Mouse (Mus musculus): ENCODE data around the gene Ier2. TPM values are rescaled to one million over a fixed set of nuclear protein-coding genes. Genes with fewer than 3 reads are reported as not detected.

The Ier2 gene
- polyA plus RNA-seq, 1 experiment from 2014 or later: 43.0 TPM

DNA sequence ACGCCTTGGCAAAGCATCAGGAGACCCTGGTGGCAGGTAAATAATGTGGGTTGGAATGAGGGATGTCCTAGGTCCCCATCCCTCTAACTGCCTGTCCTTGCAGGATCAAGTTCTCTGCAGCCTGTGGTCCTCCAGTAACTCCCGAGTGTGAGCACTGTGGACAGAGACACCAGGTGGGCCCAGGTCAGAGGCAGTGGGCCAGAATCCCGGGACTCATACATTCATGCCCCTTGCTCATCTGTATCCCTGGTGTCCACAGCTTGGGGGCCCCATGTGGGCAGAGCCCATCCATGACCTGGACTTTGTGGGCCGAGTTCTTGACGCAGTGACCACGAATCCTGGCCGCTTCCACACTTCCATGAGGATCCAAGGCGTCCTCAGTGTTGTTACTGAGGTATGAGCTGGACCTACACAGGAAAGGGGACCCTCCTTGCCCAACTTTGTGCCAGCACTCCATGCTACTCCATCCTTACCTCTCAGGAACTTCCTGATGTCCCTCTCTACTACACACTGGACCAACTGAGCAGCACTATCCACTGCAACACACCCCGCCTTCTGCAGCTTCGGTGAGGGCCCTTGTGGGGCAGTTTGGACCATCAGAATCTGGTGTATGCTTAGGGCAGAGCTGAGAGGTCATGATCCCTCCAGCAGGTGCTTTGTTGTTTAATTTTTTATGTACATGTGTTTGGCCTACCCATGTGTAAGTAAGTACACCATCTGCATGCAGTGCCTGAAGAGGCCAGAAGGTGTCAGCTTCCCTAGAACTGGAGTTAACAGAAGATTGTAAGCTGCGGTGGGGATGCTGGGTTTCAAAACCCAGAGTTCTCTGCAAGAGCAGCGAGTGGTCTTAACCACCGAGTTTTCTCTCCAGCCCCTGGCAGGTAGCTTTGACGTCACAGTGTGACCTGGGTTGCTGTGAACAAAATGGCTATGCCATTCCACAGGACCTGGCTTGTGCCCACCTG lies 34.8 kb upstream of the Ier2 start:
- Histone ChIP-seq H3K9ac (no peak overlapping the region), H3K36me3 (peaks cover 71% of the 10 kb centered on the region), H3K4me1 (peaks cover 40% of the 10 kb centered on the region), H3K27me3 (replicated peaks) (peaks cover 9% of the 10 kb centered on the region), H3K27ac (replicated peaks) (0 out of 2 replicates have a peak overlapping the region, but pooled peaks have one; percentile 93), H3K4me3 (no peak overlapping the region), H3K9me3 (no peaks in the 10 kb centered on the region), H3K4me2 (no peak overlapping the region)
- WGBS: 87% methylated on average over 14 of the region's 14 CpGs
- no peak for ATAC-seq (ENCODE audit: extremely low read depth, insufficient number of reproducible peaks, low FRiP score, low TSS enrichment)

DNA sequence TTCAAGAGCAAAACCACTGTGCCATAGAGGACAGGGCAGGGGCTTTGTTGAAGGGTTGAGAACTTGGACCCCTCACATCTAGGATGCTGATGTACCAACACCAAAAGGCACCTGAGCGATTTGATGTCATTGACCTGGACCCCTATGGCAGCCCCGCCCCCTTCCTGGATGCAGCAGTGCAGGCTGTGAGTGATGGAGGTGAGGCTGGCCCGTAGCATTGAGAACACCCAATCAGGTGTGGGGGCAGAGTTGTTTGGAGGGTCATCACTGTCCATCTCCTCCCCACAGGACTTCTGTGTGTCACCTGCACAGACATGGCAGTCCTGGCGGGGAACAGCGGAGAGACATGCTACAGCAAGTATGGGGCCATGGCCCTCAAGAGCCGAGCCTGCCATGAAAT lies 32.5 kb upstream of the Ier2 start:
- Histone ChIP-seq H3K36me3 (peaks cover 90% of the 10 kb centered on the region), H3K4me2 (no peak overlapping the region), H3K4me3 (no peak overlapping the region), H3K4me1 (peaks cover 23% of the 10 kb centered on the region), H3K27me3 (replicated peaks) (no peaks in the 10 kb centered on the region), H3K27ac (replicated peaks) (no peak overlapping the region), H3K9me3 (no peaks in the 10 kb centered on the region), H3K9ac (no peak overlapping the region)
- WGBS: 90% methylated on average over 6 of the region's 6 CpGs
- no peak for ATAC-seq (ENCODE audit: extremely low read depth, insufficient number of reproducible peaks, low FRiP score, low TSS enrichment)

DNA sequence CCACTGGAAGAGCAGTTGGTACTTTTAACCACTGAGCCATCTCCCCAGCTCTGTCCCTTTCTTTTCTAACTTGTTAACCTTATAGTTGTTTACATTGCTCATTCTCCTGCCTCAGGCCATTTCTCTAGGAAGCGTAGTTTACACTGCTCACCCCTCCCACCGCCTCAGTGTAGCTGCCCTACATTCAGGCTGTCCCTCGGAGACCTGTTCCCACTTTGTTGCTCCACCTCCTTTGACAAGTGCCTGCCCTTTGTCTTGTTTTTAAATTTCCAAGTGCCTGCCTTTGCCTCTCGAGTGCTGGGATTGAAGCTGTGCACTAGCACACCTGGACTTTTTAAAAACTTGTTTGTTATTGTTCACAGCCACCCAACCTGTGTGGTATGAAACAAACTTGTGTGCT lies 30.7 kb upstream of the Ier2 start:
- ATAC-seq (ENCODE audit: extremely low read depth, insufficient number of reproducible peaks, low FRiP score, low TSS enrichment): no peak
- H3K27me3 ChIP-seq (replicated peaks): no peaks in the 10 kb centered on the region
- no peak overlapping the region for H3K27ac ChIP-seq (replicated peaks)
- no peak overlapping the region for H3K4me2 ChIP-seq
- H3K4me1 ChIP-seq: peaks cover 21% of the 10 kb centered on the region
- H3K36me3 ChIP-seq: peaks cover 76% of the 10 kb centered on the region
- H3K9ac ChIP-seq: no peak overlapping the region
- H3K4me3 ChIP-seq: no peak overlapping the region
- H3K9me3 ChIP-seq: no peaks in the 10 kb centered on the region
- WGBS: 67% methylated on average over 4 of the region's 4 CpGs

DNA sequence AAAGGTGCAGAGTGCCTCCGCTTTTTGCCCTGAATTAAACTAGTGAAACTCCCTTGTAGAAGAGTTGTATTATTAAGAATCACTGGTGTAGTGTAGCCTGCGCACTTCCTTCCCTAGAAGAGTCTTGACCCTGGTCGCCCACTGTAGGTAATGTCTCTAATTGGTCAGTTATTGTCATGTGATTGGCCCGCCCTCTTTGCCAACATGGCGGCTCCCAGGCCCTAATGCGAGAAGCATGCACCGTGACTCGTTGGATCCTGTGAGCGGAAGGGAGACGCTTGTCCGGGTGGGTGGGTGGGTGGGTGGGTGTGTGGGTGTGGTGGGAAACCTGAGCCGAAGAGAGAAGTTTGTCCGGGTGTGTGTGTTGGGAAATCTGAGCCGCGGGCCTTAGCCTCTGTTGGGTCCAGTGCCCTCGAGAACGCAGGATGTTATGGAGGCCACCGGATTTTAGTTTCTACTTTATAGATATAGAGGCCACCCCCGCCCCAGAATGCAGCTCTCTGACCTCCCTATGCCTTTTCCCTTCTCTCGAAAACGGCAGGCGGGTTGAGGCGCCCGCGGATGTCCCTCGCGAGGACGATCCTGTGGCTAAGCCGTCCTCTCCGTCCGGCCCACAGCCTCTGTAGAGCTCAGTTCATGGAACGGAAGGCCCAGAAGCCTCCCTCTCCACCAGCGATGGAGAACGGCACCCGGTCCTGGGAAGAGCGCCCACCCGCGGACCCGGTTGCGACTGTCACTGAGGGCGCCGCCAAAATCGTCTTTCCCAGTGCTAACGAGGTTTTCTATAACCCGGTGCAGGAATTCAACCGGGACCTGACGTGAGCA lies 26.7 kb upstream of the Ier2 start:
- H3K9ac ChIP-seq: peak overlapping the region; percentile 92
- under 1% methylated on average over 47 of the region's 47 CpGs for WGBS
- H3K9me3 ChIP-seq: no peaks in the 10 kb centered on the region
- peak overlapping the region; percentile 82 for H3K4me2 ChIP-seq
- peaks cover 37% of the 10 kb centered on the region for H3K36me3 ChIP-seq
- peak overlapping the region; percentile 90 for H3K4me3 ChIP-seq
- no peaks in the 10 kb centered on the region for H3K27me3 ChIP-seq (replicated peaks)
- ATAC-seq (ENCODE audit: extremely low read depth, insufficient number of reproducible peaks, low FRiP score, low TSS enrichment): peak; percentile 62; the same call in 1 of the 2 replicates
- peaks cover 45% of the 10 kb centered on the region for H3K4me1 ChIP-seq
- peak overlapping the region; percentile 77 for H3K27ac ChIP-seq (replicated peaks)

DNA sequence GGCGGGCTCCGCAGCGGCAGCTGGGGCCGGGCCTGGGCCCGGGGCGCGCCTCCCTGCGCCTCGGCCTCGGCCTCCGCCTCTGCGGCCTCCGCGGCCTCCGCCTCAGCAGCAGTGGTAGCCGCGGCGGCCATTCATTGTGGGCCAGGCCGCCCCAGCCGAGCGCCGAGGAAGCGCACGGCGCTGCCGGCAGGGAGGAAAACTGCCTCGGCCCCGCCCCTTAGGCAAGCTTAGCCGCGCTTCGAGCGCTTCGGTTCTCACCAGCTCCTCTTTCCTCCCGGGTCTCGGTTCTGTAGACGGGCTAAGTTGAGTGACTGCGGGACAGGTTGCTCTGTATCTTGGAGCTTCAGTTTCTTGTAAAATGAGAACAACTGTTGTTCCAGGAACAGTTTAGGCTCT lies 25.1 kb upstream of the Ier2 start, which contains the start of gene Nacc1:
Nacc1 (minus strand) TSS at position 158 of the 396 bp plus-strand sequence.
- Histone ChIP-seq H3K27me3 (replicated peaks) (no peaks in the 10 kb centered on the region), H3K27ac (replicated peaks) (peak within 1 kb of the TSS; percentile 96), H3K4me1 (peaks cover 53% of the 10 kb centered on the region), H3K4me3 (peak within 1 kb of the TSS; percentile 100), H3K9me3 (no peaks in the 10 kb centered on the region), H3K36me3 (peaks cover 34% of the 10 kb centered on the region), H3K9ac (peak within 1 kb of the TSS; percentile 100), H3K4me2 (peak within 1 kb of the TSS; percentile 82)
- 1% methylated on average over 35 of the region's 37 CpGs for WGBS
- peak; percentile 72 for ATAC-seq (ENCODE audit: extremely low read depth, insufficient number of reproducible peaks, low FRiP score, low TSS enrichment)

DNA sequence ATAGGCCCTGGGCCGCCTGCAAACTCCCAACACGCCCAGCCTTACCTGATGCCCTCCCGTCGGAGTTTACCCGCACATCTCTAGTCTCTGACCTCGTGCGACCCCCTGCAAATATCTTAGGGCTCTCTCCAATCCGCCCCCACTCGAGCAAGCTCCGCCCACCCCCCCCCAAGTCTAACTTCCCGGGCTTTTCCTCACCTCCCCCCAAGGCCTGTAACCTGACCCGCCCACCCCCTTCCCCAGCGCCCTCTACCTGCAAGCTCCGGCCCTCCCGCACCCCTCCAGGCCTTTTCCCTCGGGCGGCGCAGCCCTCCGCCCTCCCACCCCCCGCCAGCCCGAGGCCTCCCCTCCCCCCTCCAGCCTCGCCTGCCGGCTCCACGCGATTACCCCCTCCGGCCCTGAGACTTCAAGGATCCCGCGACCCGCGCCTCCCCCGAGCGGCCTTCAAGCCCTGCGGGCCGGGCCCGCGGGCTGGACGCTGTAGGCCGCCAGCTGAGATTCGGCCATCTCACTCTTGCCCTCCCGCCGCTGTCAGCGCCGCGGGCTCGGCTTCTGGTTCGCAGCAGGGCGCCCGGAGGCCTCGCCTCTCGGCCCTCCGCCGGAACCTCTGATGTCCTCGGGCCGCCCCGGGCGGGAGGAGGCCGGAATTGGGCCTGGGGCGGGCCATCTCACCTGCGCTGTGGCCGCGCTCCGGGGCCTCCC lies 24.5 kb upstream of the Ier2 start:
- Histone ChIP-seq H3K27ac (replicated peaks) (peak overlapping the region; percentile 96), H3K36me3 (peaks cover 34% of the 10 kb centered on the region), H3K4me1 (peaks cover 59% of the 10 kb centered on the region), H3K9me3 (no peaks in the 10 kb centered on the region), H3K4me3 (peak overlapping the region; percentile 100), H3K4me2 (peak overlapping the region; percentile 82), H3K9ac (peak overlapping the region; percentile 100), H3K27me3 (replicated peaks) (no peaks in the 10 kb centered on the region)
- under 1% methylated on average over 58 of the region's 62 CpGs for WGBS
- ATAC-seq (ENCODE audit: extremely low read depth, insufficient number of reproducible peaks, low FRiP score, low TSS enrichment): peak; percentile 28

DNA sequence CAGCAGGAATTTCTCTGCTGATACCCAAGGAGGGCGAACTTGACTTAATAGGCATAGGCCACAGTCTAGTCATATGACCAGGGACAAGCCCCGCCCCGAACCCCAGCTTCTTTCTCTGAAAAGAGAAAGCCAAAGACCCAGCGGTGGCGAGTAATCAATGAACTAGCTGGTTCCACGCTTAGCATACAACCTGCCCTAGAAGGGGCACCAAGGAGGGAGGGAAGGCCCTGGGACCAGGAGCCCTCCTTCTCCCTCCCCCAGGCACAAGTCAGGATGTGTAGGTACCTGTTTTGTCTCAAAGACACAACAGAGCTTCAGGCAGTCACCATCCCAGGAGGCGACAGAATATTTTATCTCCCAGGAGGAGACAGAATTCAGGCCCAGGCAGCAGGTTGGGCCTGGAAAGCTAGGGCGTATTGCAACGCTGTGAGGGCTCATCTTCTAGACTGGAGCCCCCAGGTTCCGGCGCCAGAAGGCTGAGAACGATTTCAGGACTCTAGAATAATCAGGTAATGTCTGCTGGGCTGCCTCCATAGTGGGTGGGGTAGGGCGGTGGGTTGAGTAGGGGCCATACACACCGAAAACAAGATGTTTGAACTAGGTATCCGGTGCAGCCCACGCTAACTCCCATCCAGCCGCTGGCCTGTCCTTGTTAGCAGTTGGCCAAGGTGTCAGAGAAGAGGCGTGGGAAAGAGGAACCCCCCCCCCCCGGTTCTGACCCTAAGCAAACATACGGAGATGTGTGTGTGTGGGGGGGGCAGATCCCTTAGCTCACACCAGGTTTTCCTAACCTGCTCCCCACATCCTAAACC lies 23.7 kb upstream of the Ier2 start, which contains the start of gene Trmt1:
Trmt1 (plus strand) TSS at position 117 of the 812 bp plus-strand sequence.
- Histone ChIP-seq H3K4me2 (peak within 1 kb of the TSS; percentile 82), H3K4me1 (peaks cover 66% of the 10 kb centered on the region), H3K4me3 (peak within 1 kb of the TSS; percentile 100), H3K36me3 (peaks cover 33% of the 10 kb centered on the region), H3K9ac (peak within 1 kb of the TSS; percentile 100), H3K27ac (replicated peaks) (peak within 1 kb of the TSS; percentile 96), H3K9me3 (no peaks in the 10 kb centered on the region), H3K27me3 (replicated peaks) (no peaks in the 10 kb centered on the region)
- WGBS: 8% methylated on average over 19 of the region's 20 CpGs
- peak; percentile 15; the same call in 1 of the 2 replicates for ATAC-seq (ENCODE audit: extremely low read depth, insufficient number of reproducible peaks, low FRiP score, low TSS enrichment)

DNA sequence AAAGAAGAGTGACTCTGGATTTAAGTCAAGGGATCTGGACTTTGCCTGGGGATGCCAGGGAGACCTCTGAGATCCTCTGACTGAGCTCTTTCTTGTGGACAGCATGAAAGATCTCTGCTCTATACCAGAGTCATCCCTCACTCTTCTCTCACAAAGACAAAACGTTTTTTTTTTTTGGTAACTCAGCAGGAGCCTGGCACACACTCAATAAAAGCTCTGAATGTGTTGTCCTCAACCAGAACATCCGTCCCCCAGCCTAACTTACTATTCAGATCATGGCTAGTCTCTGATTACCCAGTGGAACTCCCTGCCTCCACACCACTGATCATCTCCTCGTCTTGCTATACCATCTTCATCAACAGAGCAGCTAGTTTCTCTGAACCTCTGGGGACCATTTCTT lies 21.9 kb upstream of the Ier2 start:
- no peaks in the 10 kb centered on the region for H3K27me3 ChIP-seq (replicated peaks)
- no peak for ATAC-seq (ENCODE audit: extremely low read depth, insufficient number of reproducible peaks, low FRiP score, low TSS enrichment)
- H3K4me3 ChIP-seq: no peak overlapping the region
- H3K9ac ChIP-seq: no peak overlapping the region
- H3K27ac ChIP-seq (replicated peaks): no peak overlapping the region
- no peaks in the 10 kb centered on the region for H3K9me3 ChIP-seq
- no peak overlapping the region for H3K4me2 ChIP-seq
- H3K4me1 ChIP-seq: peaks cover 63% of the 10 kb centered on the region
- 57% methylated on average over 3 of the region's 3 CpGs for WGBS
- H3K36me3 ChIP-seq: peaks cover 29% of the 10 kb centered on the region

DNA sequence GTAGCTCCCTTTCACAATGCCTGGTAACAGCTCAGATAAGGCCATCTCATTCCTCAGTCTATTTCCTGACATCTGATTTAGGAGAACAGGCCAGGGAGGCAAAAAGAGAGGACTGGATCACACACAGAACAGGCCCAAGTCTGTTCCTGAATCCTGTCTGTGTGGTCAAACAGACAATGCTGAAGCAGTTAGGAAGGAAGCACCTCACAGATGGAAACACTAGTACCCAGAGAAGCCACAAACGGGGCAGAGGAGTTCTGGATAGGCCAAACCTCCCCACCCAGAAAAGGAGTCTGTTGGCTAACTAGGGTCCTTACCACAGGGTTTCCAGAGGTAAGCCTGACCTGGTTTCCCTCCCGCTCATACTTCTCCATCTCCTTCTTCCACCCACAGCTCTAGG lies 19.6 kb upstream of the Ier2 start:
- Histone ChIP-seq H3K9ac (peak overlapping the region; percentile 33), H3K27ac (replicated peaks) (peak overlapping the region; percentile 48; the same call in 1 of the 2 replicates), H3K36me3 (peaks cover 31% of the 10 kb centered on the region), H3K4me1 (peaks cover 56% of the 10 kb centered on the region), H3K4me3 (no peak overlapping the region), H3K9me3 (no peaks in the 10 kb centered on the region), H3K4me2 (no peak overlapping the region), H3K27me3 (replicated peaks) (no peaks in the 10 kb centered on the region)
- no peak for ATAC-seq (ENCODE audit: extremely low read depth, insufficient number of reproducible peaks, low FRiP score, low TSS enrichment)
- WGBS: 74% methylated on average over 2 of the region's 2 CpGs

DNA sequence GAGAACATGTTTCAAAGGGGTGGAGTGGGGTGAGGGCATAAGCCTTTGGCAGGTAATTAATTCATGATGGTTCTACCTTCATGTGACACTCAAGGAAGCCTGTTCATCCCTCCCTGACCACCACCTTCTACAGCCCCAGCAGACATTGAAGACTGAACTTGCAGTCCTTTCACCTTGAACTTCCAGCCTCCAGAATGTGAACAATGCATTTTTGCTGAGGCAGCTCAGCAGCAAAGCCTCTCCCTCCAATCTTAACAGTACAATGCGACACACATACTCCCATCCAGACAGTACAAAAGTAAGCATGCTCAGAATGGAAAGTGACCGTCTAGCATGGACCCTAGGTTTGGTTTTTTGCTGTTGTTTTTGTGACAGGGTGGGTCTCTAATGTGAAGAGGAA lies 18.8 kb upstream of the Ier2 start:
- H3K4me1 ChIP-seq: peaks cover 56% of the 10 kb centered on the region
- H3K9ac ChIP-seq: peak overlapping the region; percentile 33; the same call in 1 of the 2 replicates
- 0 out of 2 replicates have a peak overlapping the region, but pooled peaks have one; percentile 48 for H3K27ac ChIP-seq (replicated peaks)
- H3K9me3 ChIP-seq: no peaks in the 10 kb centered on the region
- no peak for ATAC-seq (ENCODE audit: extremely low read depth, insufficient number of reproducible peaks, low FRiP score, low TSS enrichment)
- 63% methylated on average over 2 of the region's 2 CpGs for WGBS
- H3K36me3 ChIP-seq: peaks cover 38% of the 10 kb centered on the region
- H3K4me3 ChIP-seq: no peak overlapping the region
- no peak overlapping the region for H3K4me2 ChIP-seq
- no peaks in the 10 kb centered on the region for H3K27me3 ChIP-seq (replicated peaks)

Measured in heart, embryonic 13.5 days (tissue).